Mouse (Mus musculus): ENCODE data around the gene Cys1.
"Not testable (repeated sequence)": the region's sequence is repeated elsewhere in the genome, so short reads cannot be mapped to it uniquely, and the experiment has no call there.

Gene Cys1

DNA sequence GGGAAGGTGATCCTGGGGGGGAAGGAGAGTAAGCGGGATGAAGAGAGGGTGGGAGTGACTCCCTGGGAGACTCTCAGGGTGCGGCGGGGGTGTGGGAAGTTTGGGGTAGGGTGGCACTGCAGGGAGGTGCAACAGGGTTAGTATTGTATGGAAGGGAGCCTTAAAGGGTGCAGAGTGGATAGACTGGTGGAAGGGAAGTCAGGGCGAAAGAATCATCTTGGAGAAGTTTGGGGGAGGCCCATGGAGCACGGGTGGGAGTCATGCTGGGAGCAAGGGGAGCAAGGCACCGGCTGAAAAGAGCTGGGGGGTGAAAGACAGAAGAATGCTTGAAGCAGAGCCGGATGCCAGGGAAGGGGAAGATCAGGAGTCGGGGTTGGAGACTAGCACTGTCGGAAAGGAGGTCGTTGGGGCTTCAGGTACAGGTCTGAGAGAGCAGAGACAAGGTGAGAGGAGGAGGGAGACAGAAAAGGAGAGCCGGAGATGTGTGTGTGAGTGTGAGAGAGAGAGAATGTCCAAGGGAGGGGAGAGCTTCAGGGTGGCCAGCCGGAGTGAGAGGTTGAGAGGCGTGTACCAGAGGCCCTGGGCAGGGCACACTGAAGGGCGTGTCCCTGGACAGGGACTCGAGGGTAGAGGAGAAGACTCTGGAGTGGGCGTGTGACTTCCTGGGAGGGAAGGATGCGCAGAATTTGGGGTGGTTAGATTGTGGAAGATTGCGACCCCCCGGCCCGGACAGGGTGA is at the start of gene Cys1:
Cys1 (minus strand) TSS at position 528 of the 738 bp plus-strand sequence.
- no peak for DNase-seq (ENCODE audit: low read depth, low spot score)

DNA sequence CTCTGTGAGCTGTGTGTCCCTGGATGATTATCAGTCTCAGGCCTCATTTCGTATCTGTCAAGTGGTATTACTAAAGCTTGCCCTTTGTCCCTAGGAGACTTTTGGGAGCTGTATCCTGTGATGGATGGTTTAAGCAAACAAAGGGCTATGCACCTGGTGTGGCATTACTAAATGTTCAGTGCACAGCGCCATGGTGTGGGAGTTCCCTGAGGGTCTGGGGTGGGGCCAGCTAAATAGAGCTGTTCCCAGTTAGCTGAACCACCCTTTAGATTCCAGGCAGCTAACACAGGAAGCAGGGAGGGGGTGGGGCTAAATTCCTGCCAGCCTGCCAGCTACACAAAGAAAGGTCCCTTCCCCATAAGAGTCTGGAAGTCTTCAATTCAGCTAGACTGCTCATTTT is 42.8 kb upstream of the Cys1 start:
- DNase-seq (ENCODE audit: low read depth, low spot score): no peak

DNA sequence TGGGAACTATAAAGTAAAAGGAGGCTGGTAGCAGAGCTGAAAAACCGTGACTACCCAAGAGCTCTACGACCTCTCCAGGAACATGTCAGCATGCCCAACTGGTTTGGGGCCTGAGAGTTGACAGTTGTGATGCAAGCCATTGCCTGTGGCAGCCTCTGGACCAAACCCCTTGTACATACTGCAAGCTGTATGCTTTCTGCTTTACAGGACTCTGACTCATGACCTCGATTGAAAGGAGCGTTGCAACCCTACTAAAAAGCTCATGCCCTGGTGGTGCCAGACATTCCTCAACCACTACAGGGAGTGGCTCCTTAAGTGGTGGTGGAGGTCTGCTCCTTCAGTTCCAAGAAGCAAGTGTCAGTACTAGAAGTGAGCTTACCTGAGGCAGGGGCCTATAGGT is 42.2 kb upstream of the Cys1 start:
- DNase-seq (ENCODE audit: low read depth, low spot score): no peak

DNA sequence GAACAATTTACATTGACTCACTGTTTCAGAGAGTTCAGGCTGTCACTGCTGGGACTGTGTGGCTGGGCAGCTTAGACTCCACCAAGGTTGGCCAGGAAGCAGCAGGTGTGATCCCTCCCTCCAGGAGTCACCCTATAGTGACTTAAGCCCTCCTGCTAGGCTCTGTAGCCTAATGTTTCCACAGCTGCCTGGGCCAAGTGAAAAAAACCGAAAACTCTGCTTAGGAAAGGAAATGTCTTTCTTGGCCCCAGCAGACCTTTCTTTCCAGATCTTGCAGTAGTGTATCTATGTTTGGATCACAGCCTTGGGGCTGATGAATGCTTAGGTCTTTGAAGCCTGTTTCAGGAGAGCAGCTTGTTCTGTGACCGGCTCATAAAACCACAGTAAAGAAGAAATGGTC is 41.8 kb upstream of the Cys1 start:
- no peak for DNase-seq (ENCODE audit: low read depth, low spot score)

DNA sequence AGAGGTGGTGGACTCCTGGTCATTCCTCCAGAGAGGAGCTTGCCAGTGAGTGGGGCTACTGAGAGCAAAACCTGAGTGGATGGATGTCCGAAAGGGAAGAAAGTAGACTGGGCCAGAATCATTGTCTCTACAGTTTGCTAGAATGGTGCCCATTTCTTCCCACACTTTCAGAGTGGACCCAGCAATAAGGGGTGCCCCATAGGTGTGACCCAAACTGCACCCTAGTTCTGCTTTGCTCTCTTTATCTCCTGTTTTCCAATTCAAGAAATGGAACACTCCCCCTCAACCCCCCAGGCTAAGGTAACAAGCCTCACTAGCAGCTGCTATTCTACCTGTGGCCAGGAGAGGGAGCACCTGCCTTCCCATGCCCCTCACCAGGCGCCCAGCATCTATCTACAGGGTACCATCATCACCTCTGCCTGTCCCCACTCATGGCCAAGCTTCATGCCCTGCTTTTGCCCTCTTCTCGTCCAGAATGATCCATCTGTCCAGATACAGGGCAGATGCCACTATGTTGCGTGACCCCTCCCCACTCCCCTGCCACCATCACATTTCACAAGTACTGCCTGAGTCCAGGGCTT is 35.2 kb upstream of the Cys1 start:
- DNase-seq (ENCODE audit: low read depth, low spot score): no peak

DNA sequence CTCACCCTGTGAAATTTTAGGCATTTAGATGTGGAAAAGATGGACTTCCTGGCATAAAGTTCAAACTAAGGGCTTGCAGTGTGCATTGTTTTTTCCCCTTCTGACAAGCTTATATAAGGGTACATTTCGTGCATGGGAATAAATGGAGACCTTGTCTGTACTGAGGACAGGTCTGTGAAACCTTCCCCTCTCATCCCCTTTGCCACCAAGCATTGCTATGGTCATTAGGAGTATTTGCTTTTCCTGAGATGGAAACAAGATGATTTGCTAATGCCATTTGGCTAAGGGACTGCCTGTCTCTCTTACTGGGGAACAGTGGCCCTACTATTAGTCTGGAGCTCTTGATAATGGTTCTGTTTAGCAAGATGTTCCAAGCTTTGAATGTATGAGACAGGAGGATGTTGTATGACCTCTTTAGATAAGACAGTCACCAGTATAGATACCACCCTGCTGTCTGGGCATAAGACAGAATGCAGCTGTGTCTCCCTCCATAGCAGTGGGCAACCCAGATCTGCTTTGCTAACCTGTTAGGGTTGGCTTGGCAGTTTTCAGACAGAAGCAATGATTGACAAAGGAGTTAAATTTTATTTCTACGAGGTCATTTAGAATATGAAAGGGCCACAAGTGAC is 33.8 kb upstream of the Cys1 start:
- DNase-seq (ENCODE audit: low read depth, low spot score): no peak

DNA sequence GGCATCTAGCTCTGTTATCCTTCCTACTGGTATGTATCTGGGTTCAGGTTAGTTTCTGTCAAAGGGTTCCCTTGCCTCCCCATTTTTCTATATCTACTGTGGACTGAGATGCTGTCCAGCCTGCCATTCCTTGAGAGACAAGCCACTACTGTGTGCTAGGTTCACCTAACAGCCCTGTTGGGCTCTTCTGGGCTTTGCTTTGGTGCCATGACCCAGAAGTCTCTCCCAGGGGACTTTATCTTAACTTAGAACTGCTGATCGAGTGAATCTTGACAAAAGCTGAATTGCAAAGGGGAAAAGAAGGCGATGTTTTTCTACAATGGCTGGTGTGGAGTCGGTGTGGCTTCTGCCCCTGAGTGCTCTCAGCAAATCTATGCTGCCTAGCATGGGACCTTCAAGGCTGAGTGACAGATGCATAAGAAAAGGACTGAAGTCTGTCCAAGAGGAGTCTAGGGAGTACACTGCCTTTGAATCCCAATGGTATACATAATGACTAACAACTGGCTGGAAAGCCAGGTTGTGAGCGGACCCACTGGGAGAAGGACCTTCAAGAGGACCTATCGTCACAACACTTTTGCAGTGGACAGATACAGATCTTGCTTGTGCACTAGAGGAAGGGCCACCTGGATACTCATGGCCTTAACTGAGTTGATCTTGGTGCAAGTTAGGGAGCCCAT is 33.1 kb upstream of the Cys1 start:
- no peak for DNase-seq (ENCODE audit: low read depth, low spot score)

DNA sequence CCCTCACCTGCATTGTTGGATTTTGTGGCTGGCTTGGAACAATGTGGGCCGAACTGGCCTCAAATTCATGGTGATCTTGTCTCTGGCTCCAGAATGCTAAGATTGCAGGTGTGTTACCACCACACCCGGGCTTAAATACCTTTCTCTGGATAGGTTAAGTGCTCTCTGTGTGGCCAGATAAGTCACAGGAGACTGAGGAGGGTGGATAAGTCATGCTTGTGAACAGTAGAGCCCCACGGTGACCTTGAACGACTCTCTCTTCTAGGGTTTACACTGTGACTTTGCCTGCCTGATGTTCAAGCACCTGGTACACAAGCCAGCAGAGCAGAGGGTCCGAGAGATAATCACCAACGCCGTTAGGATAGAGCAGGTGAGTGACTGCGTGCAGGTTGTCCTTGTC is 30.8 kb upstream of the Cys1 start:
- no peak for DNase-seq (ENCODE audit: low read depth, low spot score)

DNA sequence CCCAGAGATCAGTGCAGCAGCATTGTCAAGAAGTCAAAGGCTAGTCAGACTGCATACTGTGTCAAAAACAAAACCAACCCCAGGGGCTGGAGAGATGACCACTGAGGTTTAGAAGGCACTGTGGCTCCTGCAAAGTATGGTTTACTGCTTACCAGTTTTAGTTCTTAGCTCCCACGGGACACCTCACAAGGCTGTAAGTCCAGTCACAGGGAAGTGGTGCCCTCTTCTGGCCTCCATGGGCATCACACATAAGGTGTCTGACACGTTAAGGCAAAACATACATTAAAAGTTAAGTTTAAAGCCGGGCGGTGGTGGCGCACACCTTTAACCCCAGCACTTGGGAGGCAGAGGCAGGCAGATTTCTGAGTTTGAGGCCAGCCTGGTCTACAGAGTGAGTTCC is 29.1 kb upstream of the Cys1 start:
- DNase-seq (ENCODE audit: low read depth, low spot score): peak; percentile 57

DNA sequence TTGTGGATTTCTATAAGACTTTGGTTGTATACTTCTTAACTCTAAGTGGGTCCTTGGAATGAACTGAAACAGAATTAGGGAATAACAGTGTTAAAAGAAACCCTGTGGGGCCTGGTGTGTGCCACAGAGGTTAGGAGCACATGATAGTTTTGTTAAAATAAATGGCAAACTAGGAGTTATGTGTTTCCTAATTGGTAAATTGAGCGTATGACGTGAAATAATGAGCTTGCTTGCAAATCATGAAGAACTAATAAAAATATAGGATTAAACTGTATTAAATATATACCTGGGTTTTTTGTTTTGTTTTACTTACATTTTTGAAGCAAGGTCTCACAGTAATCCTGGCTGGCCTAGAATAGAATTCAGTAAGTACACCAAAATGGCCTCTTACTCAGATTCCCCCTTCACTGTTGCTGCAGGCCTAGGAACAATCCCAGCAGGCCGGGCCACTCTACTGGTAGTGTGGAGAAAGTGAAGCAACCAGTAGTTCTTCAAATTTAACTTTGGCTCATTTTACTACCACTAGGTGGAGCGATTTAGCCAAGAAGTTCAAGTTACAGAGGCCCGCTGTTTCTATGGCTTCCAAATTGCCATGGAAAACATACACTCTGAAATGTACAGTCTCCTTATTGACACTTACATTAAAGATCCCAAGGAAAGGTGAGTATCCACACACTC is 28.4 kb upstream of the Cys1 start:
- DNase-seq (ENCODE audit: low read depth, low spot score): peak; percentile 72

DNA sequence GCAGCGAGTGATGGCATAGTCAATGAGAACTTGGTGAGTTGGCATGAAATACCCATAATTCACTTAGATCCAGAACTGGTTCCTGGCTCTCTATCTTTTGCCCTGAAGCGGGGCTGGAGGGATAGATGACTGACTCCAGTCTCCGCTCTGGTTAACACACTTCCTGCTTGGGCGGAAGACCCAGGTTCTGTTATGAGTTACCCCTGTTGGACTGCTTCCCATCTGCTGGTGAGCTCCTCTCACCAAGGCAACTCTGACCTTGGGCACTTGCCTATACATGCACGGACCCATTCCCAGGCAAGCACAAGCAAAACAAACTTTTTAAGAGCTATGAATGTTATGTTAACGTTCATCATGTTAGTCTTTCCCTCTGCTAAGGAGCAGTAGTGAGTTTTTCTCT is 27.8 kb upstream of the Cys1 start:
- no peak for DNase-seq (ENCODE audit: low read depth, low spot score)

DNA sequence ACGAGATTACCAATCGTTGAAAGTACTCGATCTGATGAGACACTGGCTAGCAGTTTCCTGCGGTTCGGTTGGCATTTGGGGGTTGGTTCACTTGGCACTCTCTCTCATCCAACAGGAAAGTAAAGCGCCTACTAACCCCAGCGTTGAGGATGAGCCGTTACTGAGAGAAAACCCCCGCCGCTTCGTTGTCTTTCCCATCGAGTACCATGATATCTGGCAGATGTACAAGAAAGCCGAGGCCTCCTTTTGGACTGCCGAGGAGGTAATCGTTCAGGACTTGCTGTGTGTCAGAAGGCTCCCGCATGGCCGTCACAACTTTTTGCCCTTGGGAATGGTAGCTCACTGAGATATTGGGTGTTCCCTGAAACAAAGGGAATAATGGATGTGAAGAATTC is 27.2 kb upstream of the Cys1 start:
- no peak for DNase-seq (ENCODE audit: low read depth, low spot score)

DNA sequence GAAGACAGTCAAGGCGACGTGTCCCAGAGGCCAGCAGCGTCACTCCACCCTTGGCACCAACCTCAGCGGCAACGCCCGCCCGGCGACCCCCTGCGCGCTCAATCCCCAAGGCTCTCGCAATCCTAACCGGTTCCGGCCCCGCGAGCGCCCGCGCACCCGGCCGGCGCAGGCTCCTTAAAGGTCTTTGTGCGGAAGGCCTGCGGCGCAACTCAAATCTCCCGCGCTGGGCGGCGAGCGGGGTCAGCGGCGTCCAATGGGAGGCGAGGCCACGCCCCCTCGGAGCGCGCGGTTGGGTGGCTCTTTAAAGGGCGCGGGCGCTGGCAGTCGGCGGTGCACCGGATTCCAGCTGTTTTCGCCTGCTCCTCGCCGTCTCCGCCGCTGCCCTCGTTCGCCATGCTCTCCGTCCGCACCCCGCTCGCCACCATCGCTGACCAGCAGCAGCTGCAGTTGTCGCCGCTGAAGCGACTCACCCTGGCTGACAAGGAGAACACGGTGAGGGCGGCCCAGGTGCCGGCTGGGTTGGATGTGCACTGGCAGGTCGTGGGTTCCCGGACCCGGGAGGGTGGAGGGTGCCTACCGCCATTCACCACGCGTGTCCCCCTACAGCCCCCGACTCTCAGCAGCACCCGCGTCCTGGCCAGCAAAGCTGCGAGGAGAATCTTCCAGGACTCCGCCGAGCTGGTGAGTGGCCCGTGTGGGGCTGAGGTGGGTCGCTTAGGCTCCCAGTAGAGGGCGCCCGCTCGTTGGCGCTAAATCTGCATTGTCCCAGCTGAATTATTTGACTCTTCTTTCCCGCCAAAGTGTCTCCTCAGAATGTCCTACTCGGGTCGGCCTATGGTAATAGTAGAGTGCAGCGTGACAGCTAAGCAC is 26.6 kb upstream of the Cys1 start, which contains the start of gene Rrm2:
Rrm2 (plus strand) TSS at position 288 of the 870 bp plus-strand sequence.
- peak; percentile 96 for DNase-seq (ENCODE audit: low read depth, low spot score)

DNA sequence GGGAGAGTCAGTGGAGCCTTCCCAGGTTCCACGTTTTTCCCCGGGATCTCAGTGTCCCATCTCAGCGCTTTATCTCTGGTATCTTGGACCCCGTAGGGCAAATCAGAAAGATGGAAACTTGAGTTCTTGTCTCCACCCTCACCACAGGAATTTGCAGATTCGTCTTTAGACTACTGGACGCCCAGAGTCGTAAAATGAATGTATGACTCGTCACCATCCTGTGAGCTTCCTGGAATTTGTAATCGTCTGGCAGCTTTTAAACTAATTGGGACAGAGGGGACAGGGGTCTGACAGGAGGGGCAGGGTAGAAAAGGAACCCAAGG is 25.8 kb upstream of the Cys1 start:
- DNase-seq (ENCODE audit: low read depth, low spot score): no peak

DNA sequence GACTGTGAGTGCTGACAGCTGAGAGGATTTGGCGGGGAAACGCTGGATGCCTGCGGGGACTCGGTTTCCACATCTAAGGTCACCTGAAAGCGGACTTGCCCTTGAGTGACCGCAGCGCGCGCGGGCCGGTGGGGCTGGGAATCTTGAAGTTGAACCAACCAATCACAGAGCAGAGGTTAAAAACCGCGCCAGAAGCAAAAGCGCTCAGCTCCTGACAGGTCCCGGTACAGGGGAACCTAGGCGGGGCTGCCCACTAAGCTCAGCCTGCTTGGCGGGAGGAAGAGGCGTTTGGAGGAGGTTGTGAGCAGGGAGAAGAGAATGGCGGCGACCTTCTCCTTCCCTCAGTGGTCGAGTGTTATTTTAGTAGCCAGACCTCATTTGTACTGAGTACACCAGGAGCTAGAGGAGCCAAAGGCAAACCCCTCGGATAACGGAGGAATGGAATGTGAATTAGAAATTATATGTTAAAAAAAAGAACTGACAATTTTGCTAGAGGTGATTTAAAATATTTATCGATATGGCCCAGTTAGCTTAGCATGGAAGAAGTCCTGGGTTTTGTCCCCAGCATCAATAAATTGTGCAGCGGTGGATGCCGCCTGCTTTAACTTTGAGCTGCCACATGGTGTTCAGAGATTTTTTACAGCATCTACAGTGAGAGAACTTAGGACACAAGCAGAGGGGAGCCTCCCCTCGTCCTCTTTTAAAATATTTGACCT is 25.3 kb upstream of the Cys1 start:
- peak; percentile 86 for DNase-seq (ENCODE audit: low read depth, low spot score)

DNA sequence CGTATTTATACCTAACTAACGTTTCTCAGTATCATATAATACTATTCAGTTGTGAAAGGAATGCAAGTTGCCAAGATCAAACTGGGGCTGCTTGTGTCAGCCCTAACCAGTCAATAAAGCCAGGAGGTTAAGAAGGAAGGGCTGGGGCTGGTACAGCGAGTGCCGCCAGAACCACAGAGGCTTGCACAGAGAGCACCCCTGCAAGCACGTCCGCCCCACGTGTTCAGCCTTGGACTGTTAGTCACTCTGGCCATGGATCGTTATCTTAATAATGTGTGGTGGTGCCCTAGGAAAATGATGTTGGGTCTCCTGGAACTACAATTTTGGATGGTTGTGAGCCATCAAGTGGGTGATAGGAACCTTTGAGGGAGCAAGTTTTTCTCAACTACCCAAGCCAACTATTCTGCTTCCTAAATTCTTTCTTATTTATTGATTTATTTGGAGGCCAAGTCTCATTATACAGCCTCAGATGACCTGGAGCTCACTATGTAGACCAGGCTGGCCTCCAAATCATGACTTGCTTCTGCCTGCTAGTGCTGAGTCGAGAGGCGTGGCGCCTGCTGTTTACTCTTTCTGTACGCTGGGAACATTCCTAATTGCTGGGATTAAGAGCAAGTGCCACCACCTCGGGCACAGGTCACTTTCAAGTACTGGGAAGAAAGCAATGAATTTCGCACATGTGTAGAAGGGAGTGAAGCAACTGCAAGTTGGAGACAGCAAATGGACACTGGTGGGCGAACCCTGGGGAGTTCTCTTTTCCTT is 24.1 kb upstream of the Cys1 start:
- DNase-seq (ENCODE audit: low read depth, low spot score): no peak

DNA sequence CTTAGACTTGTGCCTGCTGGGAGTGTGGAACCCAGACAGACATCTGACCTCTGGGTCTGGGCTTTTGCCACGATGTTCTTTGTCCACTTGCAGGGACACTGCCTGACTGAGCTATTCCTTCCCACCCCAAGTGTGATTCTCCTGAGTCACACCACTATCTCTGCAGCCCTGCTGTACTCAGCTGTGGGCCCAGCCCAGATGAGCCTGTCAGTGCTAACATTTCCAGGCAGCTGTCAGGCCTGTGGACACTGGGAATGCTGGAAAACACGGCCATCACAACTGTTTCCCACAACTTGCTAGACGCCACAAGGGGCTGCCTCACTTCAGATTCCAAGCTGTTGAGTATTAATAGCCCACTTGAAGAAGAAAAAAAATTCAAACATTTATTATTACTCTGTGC is 21.4 kb upstream of the Cys1 start:
- peak; percentile 56 for DNase-seq (ENCODE audit: low read depth, low spot score)

DNA sequence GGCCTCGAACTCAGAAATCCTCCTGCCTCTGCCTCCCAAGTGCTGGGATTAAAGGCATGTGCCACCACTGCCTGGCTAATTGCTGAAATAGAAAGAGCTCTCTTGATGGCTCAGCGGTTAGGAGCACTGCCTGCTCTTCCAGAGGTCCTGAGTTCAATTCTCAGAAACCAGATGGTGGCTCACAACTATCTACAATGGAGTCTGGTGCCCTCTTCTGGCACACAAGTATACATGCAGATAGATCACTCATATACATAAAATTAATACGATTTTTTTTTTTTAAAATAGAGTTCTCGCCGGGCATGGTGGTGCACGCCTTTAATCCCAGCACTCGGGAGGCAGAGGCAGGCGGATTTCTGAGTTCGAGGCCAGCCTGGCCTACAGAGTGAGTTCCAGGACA is 20.0 kb upstream of the Cys1 start:
- DNase-seq (ENCODE audit: low read depth, low spot score): not testable (repeated sequence)

DNA sequence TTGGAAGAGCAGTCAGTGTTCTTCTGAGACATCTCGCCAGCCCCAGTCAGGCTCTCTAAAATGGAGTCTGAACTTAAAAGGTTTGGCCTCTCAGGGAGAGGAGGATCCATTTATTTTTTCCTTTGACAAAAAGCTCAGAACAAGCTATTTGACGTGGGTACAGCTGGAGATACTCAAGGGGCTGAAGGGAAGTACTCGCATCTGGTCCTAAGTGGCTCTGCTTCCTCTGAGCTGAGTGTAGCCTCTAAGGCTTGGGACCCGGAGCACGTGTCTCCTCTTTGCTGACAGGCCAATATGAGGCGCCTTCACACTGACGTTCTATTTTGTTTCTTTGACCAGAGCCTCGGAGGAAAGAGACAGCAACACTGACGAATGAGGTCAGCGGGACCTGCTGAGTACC is 18.0 kb upstream of the Cys1 start:
- DNase-seq (ENCODE audit: low read depth, low spot score): no peak

DNA sequence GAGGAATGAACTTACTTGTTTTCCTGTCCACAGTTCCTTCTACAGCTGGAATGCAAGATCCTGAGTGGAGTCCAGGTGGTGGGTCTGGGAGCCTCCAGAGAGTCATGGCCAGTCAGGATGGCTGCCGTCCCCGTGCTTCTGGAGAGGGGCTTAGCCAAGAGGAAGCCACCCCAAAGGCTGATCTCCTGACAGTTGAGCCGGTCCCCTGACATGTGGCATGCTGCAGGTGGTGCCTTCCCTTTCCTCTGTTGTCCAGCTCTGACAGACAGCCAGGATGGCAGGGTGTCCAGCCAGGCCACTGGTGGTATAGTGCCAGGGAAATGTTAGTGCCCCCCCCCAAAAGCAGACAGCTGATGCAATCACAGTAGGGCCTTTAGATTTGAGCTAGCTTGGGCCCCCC is 16.9 kb upstream of the Cys1 start:
- no peak for DNase-seq (ENCODE audit: low read depth, low spot score)
